Mouse (Mus musculus) neural tube, embryonic 10.5 days (tissue): Measurements from ENCODE around the gene Eef1akmt3.
"Not testable (repeated sequence)": the region's sequence is repeated elsewhere in the genome, so short reads cannot be mapped to it uniquely, and the experiment has no call there.

Experiments used
- DNase-seq: peaks from one replicate; pipeline ENCODE4 v3.0.0-alpha.2; 2017; ENCODE audit warnings: low spot score; ENCODE audit errors: extremely low spot score

The Eef1akmt3 gene

DNA sequence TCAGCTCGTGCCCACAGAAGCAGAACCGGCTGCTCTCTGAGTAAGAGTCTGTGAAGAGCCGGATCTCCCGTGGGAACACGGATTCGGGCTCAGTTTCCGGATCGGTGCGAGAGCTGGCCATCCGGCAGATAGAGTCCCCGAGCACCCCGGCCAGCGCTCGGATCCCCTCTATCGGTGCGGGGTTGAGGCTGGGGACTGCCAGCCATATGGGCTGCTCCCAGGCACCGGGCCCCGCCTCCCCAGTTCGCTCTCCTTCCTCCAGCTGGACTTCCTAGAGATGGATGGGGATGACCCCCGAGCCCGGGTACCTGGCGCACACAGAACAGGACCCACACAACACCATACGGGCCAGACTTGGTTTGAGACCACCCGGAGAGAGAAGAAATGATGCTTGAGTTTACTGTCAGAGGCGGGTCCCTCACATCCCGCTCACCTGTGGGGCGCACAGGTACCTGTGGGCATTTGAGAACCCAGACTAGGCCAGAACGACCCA lies at the start of gene Eef1akmt3, which contains the start of gene Mettl1:
Gene Eef1akmt3 (minus strand): TSS at position 240 of the 493 bp plus-strand sequence.
Gene Mettl1 (plus strand): TSS at position 141 of the 493 bp plus-strand sequence.
- peak; percentile 67 for DNase-seq

DNA sequence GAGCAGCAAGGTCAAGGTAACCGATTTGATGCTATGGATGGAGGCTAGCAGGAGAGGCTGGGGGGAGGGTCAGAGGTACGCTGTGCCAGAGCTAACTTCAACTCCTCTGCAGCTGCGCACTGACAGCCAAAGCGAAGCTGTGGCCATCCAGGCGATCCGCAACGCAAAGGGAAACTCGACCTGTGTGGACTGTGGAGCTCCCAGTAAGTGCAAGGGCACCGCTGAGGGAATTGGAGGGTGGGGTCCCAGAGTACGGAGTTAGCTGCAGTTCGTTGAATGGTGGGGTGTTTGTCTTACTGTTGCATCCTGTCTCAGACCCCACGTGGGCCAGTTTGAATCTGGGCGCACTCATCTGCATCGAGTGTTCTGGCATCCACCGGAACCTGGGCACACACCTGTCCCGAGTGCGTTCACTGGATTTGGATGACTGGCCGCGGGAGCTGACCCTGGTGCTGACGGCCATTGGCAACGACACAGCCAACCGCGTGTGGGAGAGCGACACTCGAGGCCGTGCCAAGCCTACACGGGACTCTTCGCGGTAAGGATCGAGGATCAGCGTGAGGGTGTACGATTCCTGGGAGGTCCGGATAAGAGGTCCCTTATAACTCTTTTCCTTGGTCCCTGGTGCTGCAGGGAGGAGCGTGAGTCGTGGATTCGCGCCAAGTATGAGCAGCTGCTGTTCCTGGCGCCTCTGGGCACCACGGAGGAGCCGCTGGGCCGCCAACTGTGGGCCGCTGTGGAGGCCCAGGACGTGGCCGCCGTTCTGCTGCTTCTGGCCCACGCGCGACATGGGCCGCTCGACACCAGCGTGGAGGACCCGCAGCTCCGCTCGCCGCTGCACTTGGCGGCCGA lies 49.5 kb upstream of the Eef1akmt3 start:
- peak; percentile 35 for DNase-seq

DNA sequence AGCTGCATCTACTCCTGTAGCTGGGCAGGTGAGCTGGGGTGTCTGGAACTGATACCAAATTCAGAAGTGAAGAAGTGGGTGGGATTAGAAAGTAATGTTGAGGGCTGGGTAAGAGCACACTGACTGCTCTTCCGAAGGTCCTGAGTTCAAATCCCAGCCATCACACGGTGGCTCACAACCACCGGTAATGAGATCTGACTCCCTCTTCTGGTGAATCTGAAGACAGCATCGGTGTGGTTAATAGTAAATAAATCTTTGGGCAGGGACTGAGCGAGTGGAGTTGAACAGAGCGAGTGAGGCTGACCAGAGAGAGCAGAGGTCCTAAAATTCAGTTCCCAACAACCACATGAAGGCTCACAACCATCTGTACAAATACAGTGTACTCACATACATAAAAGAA lies 44.3 kb upstream of the Eef1akmt3 start:
- DNase-seq = no peak

DNA sequence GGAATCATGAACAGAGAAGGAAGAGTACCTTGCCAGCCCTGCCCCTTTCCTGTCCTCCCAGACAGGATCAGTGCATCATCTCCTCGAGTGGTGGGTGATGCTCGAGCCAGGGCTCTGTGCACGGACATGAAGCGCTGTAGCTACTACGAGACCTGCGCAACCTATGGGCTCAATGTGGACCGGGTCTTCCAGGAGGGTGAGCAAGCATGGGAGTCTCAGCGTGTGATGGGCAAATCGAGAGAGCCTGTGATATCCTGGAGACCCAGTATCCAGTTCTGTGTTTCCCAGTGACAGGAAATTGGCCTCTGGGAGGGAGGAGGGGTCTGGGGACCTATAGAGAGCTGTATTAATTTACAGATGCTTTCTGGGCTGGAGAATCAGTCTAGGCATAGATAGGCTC lies 43.7 kb upstream of the Eef1akmt3 start:
- DNase-seq = no peak

DNA sequence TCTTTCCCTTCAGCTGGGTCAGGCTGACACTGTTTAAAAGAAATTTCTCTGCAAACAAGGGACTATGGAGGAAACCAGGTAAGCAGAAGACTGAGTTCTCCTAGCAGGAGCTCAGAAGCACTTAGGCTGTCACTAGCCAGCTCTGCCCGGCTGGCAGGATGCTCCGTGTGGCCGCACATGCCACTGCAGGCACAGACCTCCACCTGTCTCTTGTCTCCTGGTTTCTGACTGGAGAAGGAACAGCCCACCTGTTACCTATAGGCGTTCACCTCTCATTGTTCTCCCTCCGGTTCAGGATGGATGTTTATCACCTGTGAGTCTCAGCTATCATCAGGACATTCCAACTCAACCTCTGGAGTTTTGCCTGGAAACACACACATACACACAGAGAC lies 42.6 kb upstream of the Eef1akmt3 start:
- DNase-seq = no peak

DNA sequence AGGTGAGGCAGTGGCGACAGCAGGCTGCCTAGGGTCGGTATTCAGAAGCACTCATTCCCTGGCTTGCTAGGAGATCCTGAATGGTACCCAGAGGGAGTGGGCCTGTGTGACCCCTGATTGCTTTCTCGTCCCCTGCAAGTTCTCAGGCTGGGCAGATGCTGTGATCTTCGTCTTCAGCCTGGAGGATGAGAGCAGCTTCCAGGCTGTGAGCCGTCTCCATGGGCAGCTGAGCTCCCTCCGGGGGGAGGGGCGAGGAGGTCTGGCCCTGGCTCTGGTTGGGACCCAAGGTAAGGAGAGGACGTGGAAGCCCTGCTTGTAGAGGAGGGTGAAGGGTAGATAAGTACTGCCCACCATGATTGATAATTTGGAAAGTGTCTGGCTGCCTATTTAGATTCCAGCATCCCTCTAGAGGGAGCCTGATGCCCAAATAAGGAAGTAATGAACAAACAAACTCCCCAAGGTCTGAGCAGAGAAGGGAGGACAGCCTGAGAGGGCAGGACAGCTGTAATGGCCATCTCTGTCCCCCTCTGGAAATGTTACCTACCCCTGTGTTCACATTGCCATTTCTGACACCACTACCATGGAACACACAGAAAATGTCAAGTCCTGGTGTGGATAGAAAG lies 42.1 kb upstream of the Eef1akmt3 start:
- no peak for DNase-seq

DNA sequence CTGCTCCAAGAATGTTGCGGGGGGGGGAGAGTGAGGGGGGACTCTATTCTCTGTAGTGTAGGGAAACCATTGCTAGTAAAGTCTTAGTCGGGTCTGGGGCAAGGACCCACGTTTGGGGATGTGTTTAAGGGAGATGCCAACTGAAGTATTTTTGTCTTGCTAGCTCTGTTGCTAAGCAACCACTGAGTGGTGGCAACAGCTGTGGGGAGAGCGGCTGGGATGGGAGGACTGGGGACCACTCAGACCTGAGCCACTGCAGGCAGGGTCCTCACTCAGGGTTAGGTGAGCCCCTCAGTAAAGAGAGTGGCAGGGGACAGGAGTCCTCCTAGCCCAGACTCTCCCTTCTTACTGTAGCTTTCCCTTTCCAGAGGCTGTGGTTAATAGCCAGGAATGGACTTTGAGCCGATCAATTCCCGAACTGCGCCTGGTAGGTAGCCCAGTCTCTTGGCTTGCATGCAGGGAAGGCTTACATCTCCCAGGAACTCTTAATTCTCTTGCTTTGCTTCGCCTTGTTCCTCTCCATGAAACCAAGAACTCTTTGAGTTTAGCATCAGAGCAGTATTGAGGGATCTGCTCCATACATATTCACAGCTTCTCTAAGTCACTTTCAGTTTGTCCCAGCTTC lies 40.8 kb upstream of the Eef1akmt3 start:
- peak; percentile 56 for DNase-seq

DNA sequence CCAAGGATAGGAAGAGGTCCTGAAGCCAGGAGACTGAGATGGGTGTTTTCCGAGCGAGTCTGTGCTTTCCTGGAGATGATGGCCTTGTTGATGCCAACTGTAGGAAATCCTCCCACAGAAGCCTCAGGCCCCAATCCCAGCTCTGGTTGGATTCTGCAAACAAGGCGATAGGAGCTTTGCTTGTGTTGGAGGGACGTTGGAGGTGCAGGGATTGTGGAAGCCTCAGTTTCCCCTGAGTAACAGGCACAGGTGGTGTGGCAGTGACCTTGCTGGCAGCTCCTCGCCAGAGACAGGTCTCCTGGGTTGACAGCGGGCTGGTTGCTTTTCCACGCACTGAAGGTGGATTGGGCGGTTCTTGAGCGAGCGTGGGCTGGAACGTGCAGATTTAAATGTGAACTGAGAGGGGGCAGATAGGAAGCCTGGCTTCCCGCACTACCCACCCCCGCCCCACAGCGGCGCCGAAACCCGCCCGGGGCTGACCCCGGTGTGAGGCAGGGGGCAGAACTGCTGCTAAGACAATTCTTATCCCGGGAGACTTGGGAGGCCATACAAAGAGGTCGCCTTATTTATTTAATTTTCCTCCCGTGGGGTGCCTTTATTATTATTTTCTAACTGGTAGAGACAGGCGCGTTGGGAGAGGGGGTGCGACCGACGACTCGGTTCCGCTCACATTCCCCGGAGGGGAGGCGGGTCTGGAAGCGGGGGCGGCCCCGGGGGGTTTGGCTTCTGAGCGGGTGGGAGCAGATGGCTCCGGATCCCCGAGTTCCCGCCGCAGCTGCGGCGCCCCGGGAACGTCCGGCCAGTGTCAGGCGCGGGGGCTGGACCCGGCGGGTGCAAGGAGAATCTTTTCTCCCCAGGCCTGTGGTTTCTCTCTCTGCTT lies 39.8 kb upstream of the Eef1akmt3 start:
- DNase-seq = peak; percentile 44

DNA sequence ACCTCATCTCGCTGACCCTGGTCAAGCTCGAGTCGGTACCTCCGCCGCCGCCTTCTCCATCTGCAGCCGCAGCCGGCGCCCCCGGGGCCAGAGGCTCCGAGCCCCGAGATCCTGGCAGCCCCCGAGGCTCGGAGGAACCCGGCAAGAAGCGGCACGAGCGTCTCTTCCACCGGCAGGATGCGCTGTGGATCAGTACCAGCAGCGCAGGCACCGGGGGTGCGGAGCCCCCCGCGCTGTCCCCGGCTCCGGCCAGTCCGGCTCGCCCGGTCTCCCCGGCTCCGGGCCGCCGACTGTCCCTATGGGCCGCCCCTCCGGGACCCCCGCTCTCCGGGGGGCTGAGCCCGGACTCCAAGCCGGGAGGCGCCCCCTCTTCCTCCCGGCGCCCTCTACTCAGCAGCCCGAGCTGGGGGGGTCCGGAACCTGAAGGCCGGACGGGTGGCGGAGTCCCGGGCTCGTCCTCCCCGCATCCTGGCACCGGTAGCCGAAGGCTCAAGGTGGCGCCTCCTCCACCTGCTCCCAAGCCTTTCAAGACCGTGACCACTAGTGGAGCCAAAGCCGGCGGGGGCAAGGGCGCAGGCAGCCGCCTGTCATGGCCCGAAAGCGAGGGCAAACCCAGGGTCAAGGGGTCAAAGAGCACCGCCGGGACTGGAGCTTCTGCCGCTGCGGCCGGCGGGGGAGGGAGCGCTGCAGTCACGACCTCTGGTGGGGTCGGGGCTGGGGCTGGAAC lies 38.5 kb upstream of the Eef1akmt3 start:
- DNase-seq = peak; percentile 48

DNA sequence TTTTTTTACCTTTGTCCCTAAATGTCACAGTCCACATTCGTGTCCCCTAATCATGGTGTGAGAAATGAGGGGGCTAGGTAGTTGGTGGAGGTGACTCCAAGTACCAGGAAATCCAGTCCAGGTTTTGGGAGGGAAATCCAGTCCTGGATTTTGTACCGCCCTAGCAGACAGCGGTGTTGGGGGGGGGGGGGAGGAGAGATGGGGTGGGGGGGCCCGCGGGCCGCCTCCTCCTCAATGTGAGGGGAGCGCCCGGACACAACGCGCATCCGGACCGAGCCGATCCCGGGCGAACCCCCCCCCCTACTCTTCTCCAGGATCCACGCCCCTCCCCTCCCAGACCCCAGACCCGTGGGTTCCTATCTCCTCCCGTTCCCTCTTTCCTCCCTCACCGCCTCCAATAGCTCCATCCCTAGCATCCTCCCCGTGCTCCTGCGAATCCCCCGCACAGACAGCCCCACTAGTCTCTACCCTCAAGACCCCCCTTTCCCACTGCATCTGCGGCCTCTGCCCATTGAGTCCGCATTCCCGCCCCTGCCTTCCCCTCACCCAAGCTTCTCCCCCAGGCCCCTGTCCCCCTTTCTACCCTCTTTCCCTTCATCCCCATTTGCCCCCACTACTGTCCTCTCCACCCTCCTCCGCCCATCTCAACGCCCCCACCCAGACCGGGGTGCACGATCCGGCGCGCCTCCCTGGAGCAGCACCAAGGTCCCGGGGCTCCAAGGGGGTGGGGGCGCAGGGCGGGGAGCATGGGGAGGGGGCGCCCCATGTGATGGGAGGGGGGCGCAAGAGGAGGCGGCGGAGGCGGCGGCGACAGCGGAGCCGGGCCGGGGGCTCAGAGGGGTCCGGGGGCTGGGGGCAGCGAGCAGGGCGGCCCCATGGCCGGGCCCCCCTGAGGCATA lies 37.6 kb upstream of the Eef1akmt3 start:
- DNase-seq = peak; percentile 74

DNA sequence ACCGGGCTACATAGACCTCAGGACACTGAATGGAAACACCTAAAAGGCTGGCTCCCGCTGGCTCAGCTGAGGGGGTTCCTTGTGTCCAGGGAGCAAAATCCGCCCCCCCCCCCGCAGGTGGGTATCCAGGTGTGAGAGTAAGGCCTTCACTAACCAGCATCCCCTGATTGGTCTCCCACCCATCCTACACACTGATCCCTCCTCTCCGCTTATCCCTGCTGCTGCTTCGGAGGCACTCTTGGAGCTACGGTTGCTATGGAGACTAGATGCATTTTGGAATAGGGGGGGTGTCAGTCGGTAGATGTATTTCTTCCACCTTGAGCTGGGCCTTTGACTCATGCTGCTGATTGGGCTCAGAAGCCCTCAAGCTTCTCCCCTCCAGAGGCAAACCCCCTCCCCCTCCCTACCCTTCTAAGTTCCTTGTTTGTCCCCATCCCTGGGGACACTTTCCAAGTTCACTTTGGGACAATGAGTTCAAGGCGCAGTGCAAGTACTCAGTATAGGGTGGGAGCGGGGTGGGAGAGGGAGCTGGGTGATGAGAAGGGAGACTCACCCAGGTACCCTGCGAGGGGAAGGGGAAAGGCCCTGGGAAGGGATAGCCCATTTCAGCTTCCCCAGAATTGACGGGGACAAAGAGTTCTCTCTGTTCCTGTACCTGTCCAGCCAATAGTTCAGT lies 36.8 kb upstream of the Eef1akmt3 start:
- DNase-seq = no peak

DNA sequence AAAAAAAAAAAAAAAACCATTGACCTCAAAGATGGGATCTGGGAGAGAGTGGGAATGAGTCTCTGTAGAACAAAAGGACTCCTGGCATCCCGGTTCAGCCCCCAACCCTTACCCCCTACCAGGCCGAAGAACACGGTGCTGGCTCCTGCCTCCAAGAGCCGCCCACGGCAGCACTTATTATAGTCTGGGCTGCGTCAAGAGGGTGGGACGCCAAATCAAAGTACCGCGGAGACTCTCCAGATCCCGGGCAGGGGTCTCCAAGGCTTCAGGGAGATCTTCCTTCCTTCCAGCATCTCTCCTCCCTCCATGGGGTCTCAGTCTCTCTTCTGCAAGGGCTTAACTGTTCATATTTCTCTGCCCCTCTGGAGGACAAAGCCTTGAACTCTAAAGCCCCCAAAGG lies 36.2 kb upstream of the Eef1akmt3 start:
- DNase-seq = no peak

DNA sequence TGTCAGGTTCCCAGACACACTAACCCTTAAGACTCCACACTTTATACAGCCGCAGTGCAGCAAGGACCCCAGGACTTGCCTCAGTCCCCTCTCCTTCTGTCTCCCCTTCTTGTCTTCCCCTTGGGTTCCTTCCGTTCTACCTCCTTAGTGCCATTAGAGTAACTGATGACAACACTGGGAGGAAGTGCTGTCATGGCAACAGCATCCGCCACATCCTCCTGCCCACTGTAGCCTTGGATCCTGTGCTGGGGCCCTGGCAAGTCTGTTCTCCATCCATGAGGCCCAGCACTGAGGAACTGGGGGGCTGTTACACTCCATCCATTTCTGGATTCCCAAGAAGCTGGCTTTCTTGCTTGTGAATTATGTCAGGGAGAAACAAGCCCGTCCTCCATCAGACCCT lies 34.8 kb upstream of the Eef1akmt3 start:
- no peak for DNase-seq

DNA sequence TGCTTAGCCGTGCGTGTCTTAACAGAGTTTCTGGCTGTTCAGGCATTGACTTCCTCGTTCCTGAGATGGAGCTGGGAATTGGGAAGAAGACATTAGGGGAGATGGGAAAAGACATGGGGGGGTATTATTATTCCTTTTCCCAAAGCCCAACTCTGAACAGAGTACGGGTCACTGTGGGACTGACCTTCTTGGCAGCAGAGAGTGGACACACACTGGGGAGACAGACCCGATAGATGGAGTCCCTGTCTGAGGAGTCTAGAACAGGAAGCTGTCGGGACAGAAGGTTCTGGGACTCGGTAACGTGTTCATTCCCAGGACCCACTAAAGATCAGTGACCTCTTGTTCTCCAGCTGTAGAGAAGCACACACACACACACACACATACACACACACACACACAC lies 34.3 kb upstream of the Eef1akmt3 start:
- DNase-seq = no peak

DNA sequence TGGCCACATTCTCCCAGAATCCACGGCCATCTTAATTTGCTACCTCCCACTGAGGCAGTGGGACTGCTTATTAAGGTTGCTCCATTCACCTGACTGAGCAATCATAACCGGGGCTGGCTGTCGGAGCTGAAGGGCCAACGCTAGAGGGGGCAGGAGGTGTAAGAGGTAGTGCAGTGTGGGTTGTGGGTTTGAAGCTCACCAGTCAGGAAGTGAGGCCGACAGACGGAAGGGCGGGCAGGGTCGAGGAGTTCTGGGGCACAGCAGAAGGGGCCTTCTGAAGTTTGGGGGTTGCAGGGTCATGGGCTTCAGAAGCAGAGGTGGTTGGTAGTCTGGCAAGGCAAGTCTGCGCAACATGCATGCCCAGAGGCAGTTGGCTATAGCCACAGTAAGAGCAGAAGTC lies 33.8 kb upstream of the Eef1akmt3 start, which contains the start of gene Agap2:
Gene Agap2 (plus strand): TSS at position 205 of the 400 bp plus-strand sequence.
- no peak for DNase-seq

DNA sequence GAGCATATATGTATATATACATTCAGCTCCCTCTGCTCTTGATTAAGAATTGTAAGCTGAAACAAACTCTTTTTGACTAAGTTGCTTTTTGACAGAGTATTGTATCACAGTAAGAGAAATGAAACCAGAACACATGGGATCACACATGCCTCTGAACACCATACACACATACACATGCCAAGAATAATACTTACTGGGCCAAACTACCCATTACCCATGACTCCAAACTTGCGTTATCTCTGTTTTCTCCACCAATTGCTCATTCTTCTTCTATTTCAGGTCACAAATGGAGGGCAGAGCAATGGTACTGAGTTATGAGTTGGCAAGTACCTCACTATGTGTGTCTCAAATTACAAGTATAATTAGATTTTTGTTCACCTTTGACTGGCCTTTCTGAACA lies 32.7 kb upstream of the Eef1akmt3 start:
- no peak for DNase-seq

DNA sequence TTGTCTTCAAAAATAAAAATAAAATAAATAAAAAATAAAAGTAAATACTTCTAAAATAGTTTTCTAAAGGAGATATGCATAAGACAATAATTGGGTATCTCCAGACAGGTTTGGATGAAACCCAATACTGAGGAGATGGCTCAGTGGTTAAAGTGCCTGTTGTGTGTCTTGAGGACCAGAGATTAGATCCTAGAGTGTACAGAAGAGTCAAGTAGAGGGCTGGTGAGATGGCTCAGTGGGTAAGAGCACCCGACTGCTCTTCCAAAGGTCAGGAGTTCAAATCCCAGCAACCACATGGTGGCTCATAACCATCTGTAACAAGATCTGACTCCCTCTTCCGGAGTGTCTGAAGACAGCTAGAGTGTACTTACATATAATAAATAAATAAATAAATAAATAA lies 31.7 kb upstream of the Eef1akmt3 start:
- not testable (repeated sequence) for DNase-seq

DNA sequence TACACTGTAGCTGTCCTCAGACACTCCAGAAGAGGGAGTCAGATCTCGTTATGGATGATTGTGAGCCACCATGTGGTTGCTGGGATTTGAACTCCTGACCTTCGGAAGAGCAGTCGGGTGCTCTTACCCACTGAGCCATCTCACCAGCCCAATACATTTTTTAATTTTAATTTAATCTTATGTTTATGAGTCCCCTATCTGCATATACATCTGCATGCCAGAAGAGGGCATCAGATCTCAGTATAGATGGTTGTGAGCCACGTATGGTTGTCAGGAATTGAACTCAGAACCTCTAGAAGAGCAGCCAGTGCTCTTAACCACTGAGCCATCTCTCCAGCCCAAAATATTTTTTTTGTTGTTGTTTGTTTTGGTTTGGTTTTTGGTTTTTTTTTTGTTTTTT lies 31.0 kb upstream of the Eef1akmt3 start:
- not testable (repeated sequence) for DNase-seq

DNA sequence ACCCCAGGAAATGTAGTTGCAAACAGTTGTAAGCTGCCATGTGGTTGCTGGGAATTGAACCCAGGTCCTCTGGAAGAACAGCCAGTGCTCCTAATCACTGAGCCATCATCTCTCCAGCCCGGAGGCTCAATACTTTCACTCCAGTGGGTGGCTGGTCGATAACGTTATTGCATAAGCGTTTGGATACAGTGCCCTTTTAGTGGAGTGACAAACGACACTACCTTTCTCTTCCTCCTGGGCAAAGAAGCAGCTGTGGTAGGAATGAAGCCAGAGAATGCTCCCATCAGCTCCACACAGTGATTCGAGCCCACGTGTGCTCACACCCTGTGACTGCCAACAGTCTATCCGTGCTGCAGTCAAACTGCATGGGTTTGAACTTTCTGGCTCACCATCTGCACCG lies 29.9 kb upstream of the Eef1akmt3 start:
- no peak for DNase-seq
